Mouse (Mus musculus) gastrocnemius, adult 18-20 months (tissue): ENCODE measurements around the gene Gm20696. TPM values are rescaled to one million over a fixed set of nuclear protein-coding genes. Genes with fewer than 3 reads are reported as not detected.
A peak's percentile ranks its signal among the peaks of the same experiment; 100 is the strongest.

ENCODE experiments used
- DNase-seq: peaks from one replicate; pipeline ENCODE4 v3.0.0; 2021; ENCODE audit warnings: low spot score
- total RNA-seq, 2 experiments: library from RNA; stranded (reverse); gene quantifications; 2 replicates each; pipeline ENCODE4 v1.2.3; 2021

Gm20696 gene
- total RNA-seq, 2 experiments from 2014 or later = 1.0 to 1.4 TPM

DNA sequence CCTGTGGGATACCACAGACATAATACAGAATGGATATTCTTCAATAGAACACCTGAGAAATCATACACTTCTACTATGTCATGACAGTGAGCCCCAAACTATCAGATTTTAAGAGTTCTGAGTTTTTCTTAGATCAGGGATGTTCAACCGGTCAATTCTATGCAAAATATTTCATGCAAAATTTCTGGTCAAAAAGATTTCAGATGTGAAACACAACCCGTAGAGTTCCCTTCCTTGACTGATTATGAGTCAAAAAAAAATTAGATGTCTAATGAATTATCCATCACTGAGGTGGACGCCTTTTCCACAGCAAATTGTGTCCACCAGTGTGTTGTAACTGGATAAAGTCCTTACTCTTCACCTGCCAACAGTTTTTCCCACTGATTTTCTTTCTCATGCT is 332.3 kb downstream of the Gm20696 start:
- no peak for DNase-seq

DNA sequence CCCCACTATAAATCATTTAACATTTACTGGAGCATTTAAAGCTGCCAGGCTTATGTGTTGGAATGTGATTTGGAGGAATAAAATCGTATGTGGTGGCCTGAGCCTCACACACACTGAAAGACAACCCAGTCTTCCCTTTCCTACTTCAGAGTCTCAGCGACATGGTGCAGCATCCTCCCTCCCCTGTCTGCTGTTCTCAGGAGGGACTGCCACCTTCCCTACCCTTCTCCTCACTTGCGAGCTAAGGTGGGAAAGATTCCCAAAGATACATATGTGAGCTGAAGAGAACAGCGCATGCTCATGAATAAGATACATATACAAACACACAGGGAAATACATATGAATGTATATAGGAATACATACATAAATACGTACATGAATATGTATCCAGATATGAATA is 333.5 kb downstream of the Gm20696 start:
- no peak for DNase-seq

- DNase-seq = no peak
These were observed 336.4 kb downstream of the Gm20696 start for GRCm38 (mm10) chr6:99330169-99330568.

DNA sequence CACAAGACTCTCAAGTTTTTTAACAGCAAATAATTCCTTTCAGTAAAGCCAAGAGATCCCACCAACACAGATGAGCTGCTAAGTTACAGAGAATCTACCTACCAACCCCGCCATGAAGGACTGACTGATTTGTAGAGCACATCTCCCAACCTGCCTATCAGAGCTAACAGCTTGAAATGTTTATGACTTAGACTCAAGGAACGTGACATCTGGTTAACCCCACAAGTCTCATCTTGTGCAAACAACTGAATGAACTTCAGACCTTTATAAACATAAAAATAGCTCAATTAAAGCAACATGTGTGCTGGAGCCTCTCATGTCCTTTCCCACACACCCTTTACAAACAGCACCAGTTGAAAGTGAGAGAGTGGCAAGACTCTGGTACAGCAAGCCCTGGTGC is 338.0 kb downstream of the Gm20696 start:
- DNase-seq = no peak

GRCm38 (mm10) chr6:99328146-99328545 is 338.5 kb downstream of the Gm20696 start:
- DNase-seq = no peak

DNA sequence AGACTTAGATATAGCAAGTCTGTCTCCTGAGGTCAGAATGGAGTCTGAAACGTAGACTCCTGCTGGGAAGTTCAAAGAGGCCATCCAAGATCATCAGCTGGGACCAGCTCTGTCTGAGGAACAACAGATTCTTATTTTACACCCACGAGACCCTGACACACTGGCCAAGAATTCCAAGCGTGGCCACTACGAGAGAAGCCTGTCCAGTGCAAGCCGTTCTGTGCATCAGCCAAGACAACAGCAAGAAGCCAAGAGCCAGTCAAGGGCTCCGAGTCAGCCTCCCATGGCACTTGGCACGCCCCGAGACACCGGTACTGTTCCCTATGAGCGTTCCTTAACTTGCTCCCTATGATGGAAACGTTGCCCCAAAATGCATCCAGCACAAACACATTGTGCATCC is 338.9 kb downstream of the Gm20696 start:
- peak; percentile 80 for DNase-seq

- DNase-seq = no peak
These were observed 340.7 kb downstream of the Gm20696 start for GRCm38 (mm10) chr6:99325881-99326280.

DNA sequence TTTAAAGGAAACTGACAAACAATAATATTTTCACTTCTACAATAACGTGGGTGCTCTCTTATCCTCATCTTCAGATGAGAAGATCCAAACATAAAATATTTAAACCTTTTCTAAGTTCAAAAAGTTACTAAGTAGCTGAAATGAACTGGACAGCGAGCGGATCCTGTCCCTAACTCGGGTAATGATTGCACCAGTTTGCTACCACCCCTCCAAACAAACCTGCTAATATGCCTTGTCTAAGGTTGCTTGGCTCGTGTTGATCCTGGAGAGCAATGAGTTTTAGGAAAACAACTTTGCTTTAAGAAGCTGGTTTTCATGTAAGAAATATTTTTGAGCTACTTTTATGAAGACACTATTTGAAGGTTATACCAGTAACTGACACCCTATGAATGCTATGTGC is 341.1 kb downstream of the Gm20696 start:
- DNase-seq = no peak

GRCm38 (mm10) chr6:99322132-99322904 is 344.3 kb downstream of the Gm20696 start:
- no peak for DNase-seq

GRCm38 (mm10) chr6:99320444-99320843 is 346.2 kb downstream of the Gm20696 start:
- DNase-seq = no peak

DNA sequence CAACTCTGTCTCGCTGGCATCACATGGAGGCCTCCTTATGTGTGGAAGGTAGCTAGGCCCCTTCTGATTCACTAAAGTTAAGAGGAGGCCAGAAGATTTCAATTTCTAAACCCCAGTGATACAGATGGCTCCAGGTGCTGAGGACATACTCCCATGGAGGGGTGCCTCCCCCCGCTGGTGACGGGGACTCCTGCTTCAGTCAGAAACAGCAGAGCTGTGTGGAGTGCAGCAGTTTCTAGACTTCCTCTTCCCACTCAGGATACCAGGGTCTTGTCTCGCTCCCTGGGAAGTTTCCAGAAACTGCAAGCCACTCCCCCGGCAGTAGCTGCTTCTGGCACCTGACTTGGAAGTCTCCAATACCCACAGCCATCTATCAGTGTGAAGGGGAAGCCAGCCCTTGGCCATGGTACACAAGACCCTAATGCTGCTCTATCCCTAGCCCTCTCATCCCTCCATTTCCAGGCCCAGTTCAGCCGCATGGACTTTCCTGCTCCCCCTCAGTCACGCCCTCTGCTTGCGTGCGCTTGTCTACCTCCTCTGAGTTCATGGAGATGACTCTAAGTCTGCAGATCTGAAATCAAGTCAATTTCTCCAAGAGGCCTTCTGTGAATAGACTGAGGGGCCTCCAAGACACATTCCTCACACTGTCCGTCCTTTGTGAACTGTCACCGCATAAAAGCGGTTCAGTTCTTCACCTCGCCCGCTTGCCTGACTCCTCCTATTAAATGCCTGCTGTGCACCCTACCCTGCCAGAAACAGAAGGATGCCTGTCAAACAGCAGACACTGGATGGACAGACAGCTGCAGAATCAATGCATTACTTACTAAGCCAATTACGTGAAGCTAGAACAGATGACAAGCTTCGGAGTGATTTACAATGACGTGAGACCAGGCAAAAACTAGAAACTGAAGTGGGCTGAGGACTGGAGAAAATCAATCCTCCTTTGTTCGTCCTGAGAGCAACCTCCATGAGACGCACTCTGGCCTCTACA is 346.9 kb downstream of the Gm20696 start:
- no peak for DNase-seq

DNA sequence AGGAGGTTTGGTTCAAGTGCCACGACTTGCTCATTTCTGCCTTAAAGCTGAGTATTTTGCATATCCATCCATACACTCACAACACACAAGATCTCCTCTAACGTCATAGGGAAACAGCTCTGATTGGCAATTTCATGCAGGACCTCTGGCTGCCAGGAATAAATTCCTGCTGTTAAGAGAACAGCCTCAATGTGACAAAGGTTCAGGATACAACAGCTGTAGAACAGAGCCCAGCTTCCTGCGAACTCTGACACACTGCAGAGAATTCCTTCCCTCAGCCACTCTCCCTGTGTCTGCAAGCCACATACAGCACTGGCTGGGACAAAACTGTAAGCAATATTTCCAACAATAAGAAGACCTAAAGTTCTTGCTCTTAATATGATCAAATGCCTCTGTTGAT is 351.9 kb downstream of the Gm20696 start:
- no peak for DNase-seq

GRCm38 (mm10) chr6:99310529-99310928 is 356.1 kb downstream of the Gm20696 start:
- DNase-seq = no peak

DNA sequence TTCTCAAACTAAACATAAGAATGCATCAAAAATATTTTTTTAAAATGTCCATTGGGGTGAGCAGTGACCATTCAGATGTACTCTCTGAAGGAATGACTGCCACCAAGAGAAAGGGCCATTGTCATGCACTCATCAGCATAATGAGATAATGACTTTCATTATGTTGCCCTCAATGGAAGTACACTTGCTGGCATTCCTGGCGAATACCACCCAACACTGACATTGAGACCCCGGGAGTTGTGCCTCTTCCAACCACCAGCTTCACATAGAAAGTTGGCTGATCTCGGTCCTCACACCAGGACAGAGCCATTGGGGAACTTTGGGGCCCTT is 356.5 kb downstream of the Gm20696 start:
- no peak for DNase-seq

- DNase-seq = no peak
These were observed 357.0 kb downstream of the Gm20696 start for GRCm38 (mm10) chr6:99309466-99310170.

GRCm38 (mm10) chr6:99305751-99306150 is 360.8 kb downstream of the Gm20696 start:
- DNase-seq = no peak

GRCm38 (mm10) chr6:99305236-99305635 is 361.4 kb downstream of the Gm20696 start:
- DNase-seq = no peak

GRCm38 (mm10) chr6:99302662-99303435 is 363.7 kb downstream of the Gm20696 start:
- DNase-seq = no peak

DNA sequence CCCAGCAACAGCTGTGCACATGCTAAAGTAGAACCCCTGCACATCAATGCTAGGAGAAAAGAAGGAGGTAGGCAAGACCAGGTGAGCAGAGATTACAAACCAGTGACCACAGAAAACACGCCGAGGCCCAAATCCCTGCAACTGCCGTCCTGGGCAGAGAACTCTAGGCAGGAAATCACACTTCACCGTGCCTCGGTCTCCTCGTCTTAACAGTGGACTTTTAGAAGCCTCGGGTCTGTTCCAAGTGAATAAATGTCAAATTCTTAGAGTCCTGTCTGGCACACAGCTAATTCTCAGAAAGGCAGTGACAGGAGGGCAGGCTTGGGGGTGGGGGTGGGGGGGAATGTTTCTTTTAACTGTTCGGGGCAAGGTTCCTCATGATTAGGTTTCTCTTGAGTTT is 364.7 kb downstream of the Gm20696 start:
- DNase-seq = no peak

- DNase-seq = no peak
These were observed 366.4 kb downstream of the Gm20696 start for GRCm38 (mm10) chr6:99300235-99300634.

- DNase-seq = no peak
These were observed 367.4 kb downstream of the Gm20696 start for GRCm38 (mm10) chr6:99299196-99299595.
